ENCODE assay signal across 8 mouse cellular contexts in the genomic region with DNA sequence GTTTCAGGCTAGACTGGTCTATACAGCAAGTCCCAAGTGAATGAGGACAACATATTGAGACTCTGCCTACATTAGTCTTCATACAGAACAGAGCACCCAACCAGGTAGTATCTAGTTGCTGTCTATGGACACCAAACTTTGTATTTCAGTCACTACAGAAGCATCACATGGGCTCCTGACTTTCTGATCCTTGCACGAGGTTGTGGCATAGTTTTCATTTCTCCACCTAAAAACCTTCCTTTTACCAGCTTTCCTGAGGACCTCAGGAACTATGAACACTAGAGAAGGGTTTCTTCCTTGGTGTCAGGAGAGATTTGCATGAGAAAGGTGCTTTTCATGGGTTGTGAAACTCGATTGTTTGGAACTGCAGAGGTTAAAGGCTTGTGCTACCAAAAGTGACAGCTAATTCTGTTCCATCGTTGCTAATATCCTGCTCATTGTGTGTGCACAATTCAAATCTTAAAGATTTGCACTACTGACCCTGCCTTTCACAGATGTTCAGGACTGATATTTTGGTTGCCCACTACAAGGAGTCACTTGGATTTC. TPM values are rescaled to one million over a fixed set of nuclear protein-coding genes. Genes with fewer than 3 reads are reported as not detected.
A peak's percentile ranks its signal among the peaks of the same experiment; 100 is the strongest.
DNase-seq lines count a peak whose midpoint lies in the region; ATAC-seq and TF ChIP-seq lines count a peak whose summit lies in the region.

No protein-coding gene starts in this region.

- no peak for DNase-seq in lung, embryonic 14.5 days
- DNase-seq in lung, postnatal 36 days: no peak
- DNase-seq in limb, embryonic 11.5 days (ENCODE audit: low spot score): no peak
- DNase-seq in adrenal gland, postnatal 25 days: no peak
- DNase-seq in cerebellum, postnatal 14 days: no peak
- DNase-seq in urinary bladder, postnatal 14 days (ENCODE audit: low spot score): no peak

- H3K36me3 ChIP-seq in lung, embryonic 14.5 days (ENCODE audit: insufficient read depth): peaks cover 21% of the 10 kb centered on the region
- H3K36me3 ChIP-seq in embryonic facial prominence, embryonic 13.5 days: peaks cover 24% of the 10 kb centered on the region
- H3K36me3 ChIP-seq in limb, embryonic 11.5 days (ENCODE audit: control insufficient read depth, insufficient read depth, low read length): peaks cover 5% of the 10 kb centered on the region; the same call in 1 of the 2 replicates
- peaks cover 20% of the 10 kb centered on the region; the same call in 1 of the 2 replicates for H3K36me3 ChIP-seq in neural tube, embryonic 15.5 days

- ATAC-seq in lung, embryonic 14.5 days (ENCODE audit: insufficient read depth): no peak
- no peak for ATAC-seq in embryonic facial prominence, embryonic 13.5 days (ENCODE audit: insufficient number of reproducible peaks, insufficient read depth, low FRiP score, low TSS enrichment, low read depth)
- no peak for ATAC-seq in limb, embryonic 11.5 days (ENCODE audit: insufficient number of reproducible peaks, low FRiP score, low TSS enrichment, low read depth)
- no peak; the same call in 1 of the 2 replicates for ATAC-seq in neural tube, embryonic 15.5 days (ENCODE audit: low FRiP score)

- 12% methylated on average over 3 of the region's 3 CpGs for WGBS in lung, embryonic 14.5 days
- WGBS in embryonic facial prominence, embryonic 13.5 days: 15% methylated on average over 3 of the region's 3 CpGs
- WGBS in limb, embryonic 11.5 days: 22% methylated on average over 3 of the region's 3 CpGs
- WGBS in neural tube, embryonic 15.5 days: 11% methylated on average over 3 of the region's 3 CpGs

- H3K27me3 ChIP-seq in lung, embryonic 14.5 days (ENCODE audit: insufficient read depth, low read length): no peaks in the 10 kb centered on the region
- peaks cover 7% of the 10 kb centered on the region; the same call in 1 of the 2 replicates for H3K27me3 ChIP-seq in embryonic facial prominence, embryonic 13.5 days
- no peaks in the 10 kb centered on the region for H3K27me3 ChIP-seq in limb, embryonic 11.5 days (ENCODE audit: control insufficient read depth, insufficient read depth, low read length)
- no peaks in the 10 kb centered on the region for H3K27me3 ChIP-seq in neural tube, embryonic 15.5 days (replicated peaks)

- peak overlapping the region; percentile 79 for H3K9ac ChIP-seq in lung, embryonic 14.5 days
- peak overlapping the region; percentile 80 for H3K9ac ChIP-seq in embryonic facial prominence, embryonic 13.5 days
- H3K9ac ChIP-seq in limb, embryonic 11.5 days (ENCODE audit: low read length): peak overlapping the region; percentile 76
- peak overlapping the region; percentile 53 for H3K9ac ChIP-seq in neural tube, embryonic 15.5 days (replicated peaks)

- H3K27ac ChIP-seq in lung, embryonic 14.5 days (ENCODE audit: low read depth): peak overlapping the region; percentile 89
- H3K27ac ChIP-seq in embryonic facial prominence, embryonic 13.5 days: peak overlapping the region; percentile 89
- no peak overlapping the region; the same call in 1 of the 2 replicates for H3K27ac ChIP-seq in limb, embryonic 11.5 days (replicated peaks; ENCODE audit: low read depth, low read length)
- peak overlapping the region; percentile 87 for H3K27ac ChIP-seq in neural tube, embryonic 15.5 days (replicated peaks)

- peak overlapping the region; percentile 58 for H3K4me3 ChIP-seq in lung, embryonic 14.5 days (ENCODE audit: low read depth, low read length)
- H3K4me3 ChIP-seq in embryonic facial prominence, embryonic 13.5 days: peak overlapping the region; percentile 54
- peak overlapping the region; percentile 47 for H3K4me3 ChIP-seq in limb, embryonic 11.5 days (ENCODE audit: low read depth, low read length)
- peak overlapping the region; percentile 53 for H3K4me3 ChIP-seq in neural tube, embryonic 15.5 days (replicated peaks)

- H3K4me2 ChIP-seq in lung, embryonic 14.5 days: peak overlapping the region; percentile 86
- H3K4me2 ChIP-seq in embryonic facial prominence, embryonic 13.5 days: peak overlapping the region; percentile 79
- H3K4me2 ChIP-seq in limb, embryonic 11.5 days (ENCODE audit: low read depth, severe bottlenecking): peak overlapping the region; percentile 70
- H3K4me2 ChIP-seq in neural tube, embryonic 15.5 days: peak overlapping the region; percentile 71

- 0 out of 2 replicates have a peak, but pooled peaks cover 4% of the 10 kb centered on the region for H3K4me1 ChIP-seq in lung, embryonic 14.5 days (ENCODE audit: insufficient read depth)
- H3K4me1 ChIP-seq in embryonic facial prominence, embryonic 13.5 days: peaks cover 18% of the 10 kb centered on the region
- H3K4me1 ChIP-seq in limb, embryonic 11.5 days (ENCODE audit: control insufficient read depth, insufficient read depth, low read length): peaks cover 4% of the 10 kb centered on the region; the same call in 1 of the 2 replicates
- peaks cover 25% of the 10 kb centered on the region for H3K4me1 ChIP-seq in neural tube, embryonic 15.5 days

- no peaks in the 10 kb centered on the region for H3K9me3 ChIP-seq in lung, embryonic 14.5 days (ENCODE audit: low read depth, low read length)
- no peaks in the 10 kb centered on the region for H3K9me3 ChIP-seq in embryonic facial prominence, embryonic 13.5 days
- H3K9me3 ChIP-seq in limb, embryonic 11.5 days (ENCODE audit: control insufficient read depth, low read length): no peaks in the 10 kb centered on the region
- H3K9me3 ChIP-seq in neural tube, embryonic 15.5 days (replicated peaks): no peaks in the 10 kb centered on the region

- TF ChIP-seq CTCF in lung, embryonic 14.5 days (IDR thresholded peaks at IDR 0.05; ENCODE audit: low read depth): no peak

RNA-seq across cellular contexts. Expression of a gene that starts 1.0 kb away (rescaled TPM):
- 8.7 and 12.1 TPM in 2 replicates for polyA plus RNA-seq in lung, embryonic 14.5 days (2014; fragmentation: Nextera tagmentation; extraction: Ambion mirVana)
- 14.3 and 18.8 TPM in 2 replicates for polyA plus RNA-seq in embryonic facial prominence, embryonic 13.5 days (2015; fragmentation: Nextera tagmentation; extraction: Ambion mirVana)
- polyA plus RNA-seq in limb, embryonic 11.5 days (2014; fragmentation: Nextera tagmentation; extraction: Ambion mirVana): 8.5 and 11.3 TPM in 2 replicates
- 25.2 and 33.9 TPM in 2 replicates for polyA plus RNA-seq in neural tube, embryonic 15.5 days (2015; fragmentation: Nextera tagmentation; extraction: Ambion mirVana)
- 21.2 and 22.7 TPM in 2 replicates for total RNA-seq in adrenal gland, postnatal 25 days (2021)

RNA-seq across cellular contexts. Expression of a gene that starts 6.9 kb away (rescaled TPM):
- 0.60 and 0.70 TPM in 2 replicates for polyA plus RNA-seq in lung, embryonic 14.5 days (2014; fragmentation: Nextera tagmentation; extraction: Ambion mirVana)
- 1.1 and 1.3 TPM in 2 replicates for polyA plus RNA-seq in embryonic facial prominence, embryonic 13.5 days (2015; fragmentation: Nextera tagmentation; extraction: Ambion mirVana)
- 0.55 and 0.84 TPM in 2 replicates for polyA plus RNA-seq in limb, embryonic 11.5 days (2014; fragmentation: Nextera tagmentation; extraction: Ambion mirVana)
- polyA plus RNA-seq in neural tube, embryonic 15.5 days (2015; fragmentation: Nextera tagmentation; extraction: Ambion mirVana): 2.6 TPM in 2 replicates
- total RNA-seq in adrenal gland, postnatal 25 days (2021): 0.15 and 1.1 TPM in 2 replicates

RNA-seq across cellular contexts. Expression of a gene that starts 8.3 kb away (rescaled TPM):
- polyA plus RNA-seq in lung, embryonic 14.5 days (2014; fragmentation: Nextera tagmentation; extraction: Ambion mirVana): 11.8 and 12.3 TPM in 2 replicates
- polyA plus RNA-seq in embryonic facial prominence, embryonic 13.5 days (2015; fragmentation: Nextera tagmentation; extraction: Ambion mirVana): 14.6 and 15.3 TPM in 2 replicates
- 14.3 and 14.5 TPM in 2 replicates for polyA plus RNA-seq in limb, embryonic 11.5 days (2014; fragmentation: Nextera tagmentation; extraction: Ambion mirVana)
- 11.4 and 11.7 TPM in 2 replicates for polyA plus RNA-seq in neural tube, embryonic 15.5 days (2015; fragmentation: Nextera tagmentation; extraction: Ambion mirVana)
- 17.2 and 19.1 TPM in 2 replicates for total RNA-seq in adrenal gland, postnatal 25 days (2021)

RNA-seq across cellular contexts. Expression of a gene that starts 23.7 kb away (rescaled TPM):
- 40.1 and 47.5 TPM in 2 replicates for polyA plus RNA-seq in lung, embryonic 14.5 days (2014; fragmentation: Nextera tagmentation; extraction: Ambion mirVana)
- polyA plus RNA-seq in embryonic facial prominence, embryonic 13.5 days (2015; fragmentation: Nextera tagmentation; extraction: Ambion mirVana): 14.4 and 26.7 TPM in 2 replicates
- polyA plus RNA-seq in limb, embryonic 11.5 days (2014; fragmentation: Nextera tagmentation; extraction: Ambion mirVana): 38.1 and 46.0 TPM in 2 replicates
- 7.8 and 10.9 TPM in 2 replicates for polyA plus RNA-seq in neural tube, embryonic 15.5 days (2015; fragmentation: Nextera tagmentation; extraction: Ambion mirVana)
- total RNA-seq in adrenal gland, postnatal 25 days (2021): 24.6 and 32.3 TPM in 2 replicates

RNA-seq across cellular contexts. Expression of a gene that starts 38.9 kb away (rescaled TPM):
- 26.4 and 29.0 TPM in 2 replicates for polyA plus RNA-seq in lung, embryonic 14.5 days (2014; fragmentation: Nextera tagmentation; extraction: Ambion mirVana)
- polyA plus RNA-seq in embryonic facial prominence, embryonic 13.5 days (2015; fragmentation: Nextera tagmentation; extraction: Ambion mirVana): 23.7 and 25.8 TPM in 2 replicates
- polyA plus RNA-seq in limb, embryonic 11.5 days (2014; fragmentation: Nextera tagmentation; extraction: Ambion mirVana): 16.5 and 18.3 TPM in 2 replicates
- polyA plus RNA-seq in neural tube, embryonic 15.5 days (2015; fragmentation: Nextera tagmentation; extraction: Ambion mirVana): 24.0 and 28.9 TPM in 2 replicates
- 28.5 and 37.2 TPM in 2 replicates for total RNA-seq in adrenal gland, postnatal 25 days (2021)
